Mouse (Mus musculus) C2C12 (cell line): ENCODE data around the gene Ptbp2. TPM values are rescaled to one million over a fixed set of nuclear protein-coding genes. Genes with fewer than 3 reads are reported as not detected.

ENCODE experiments used
- H3K27me3 ChIP-seq: one replicate; pipeline ENCODE4 v1.6.1; 2011; ENCODE audit not compliant: control insufficient read depth, insufficient read depth, insufficient read length
- H3K36me3 ChIP-seq: one replicate; pipeline ENCODE4 v1.6.1; 2011; ENCODE audit not compliant: control insufficient read depth, insufficient read depth
- H3K4me3 ChIP-seq: one replicate; pipeline ENCODE4 v1.5.1; 2011; ENCODE audit warnings: mild to moderate bottlenecking, control low read depth; ENCODE audit not compliant: poor library complexity, insufficient read depth, severe bottlenecking
- H3K79me2 ChIP-seq: one replicate; pipeline ENCODE4 v1.6.1; 2011; ENCODE audit not compliant: control insufficient read depth, insufficient read depth
- H3K79me3 ChIP-seq: one replicate; pipeline ENCODE4 v1.6.1; 2011; ENCODE audit warnings: low read depth, control low read depth
- H3ac ChIP-seq: one replicate; pipeline ENCODE3; 2011; ENCODE audit warnings: low read depth; ENCODE audit not compliant: control insufficient read depth, insufficient read length
- CEBPB ChIP-seq: IDR thresholded peaks from one replicate; pipeline ENCODE4 v1.6.1; 2011; ENCODE audit warnings: low read depth, mild to moderate bottlenecking, control low read depth, moderate library complexity
- CTCF ChIP-seq: IDR thresholded peaks from one replicate; pipeline ENCODE4 v1.5.1; 2011; ENCODE audit not compliant: control insufficient read depth, insufficient read depth, insufficient read length
- FOSL1 ChIP-seq: IDR thresholded peaks from one replicate; pipeline ENCODE4 v1.8.0; 2011; ENCODE audit warnings: mild to moderate bottlenecking, low read length; ENCODE audit not compliant: poor library complexity, insufficient read depth, severe bottlenecking
- MAX ChIP-seq: IDR thresholded peaks from one replicate; pipeline ENCODE4 v1.6.1; 2011; ENCODE audit warnings: mild to moderate bottlenecking, control low read depth
- MYOD1 ChIP-seq: IDR thresholded peaks from one replicate; pipeline ENCODE4 v1.6.1; 2011; ENCODE audit warnings: low read depth; ENCODE audit not compliant: control insufficient read depth, insufficient read length
- MYOG ChIP-seq: IDR thresholded peaks from one replicate; pipeline ENCODE4 v1.6.1; 2011; ENCODE audit not compliant: control insufficient read depth, insufficient read length; ENCODE audit errors: extremely low read depth
- USF1 ChIP-seq: IDR thresholded peaks from one replicate; pipeline ENCODE4 v1.6.1; 2011; ENCODE audit warnings: low read depth, mild to moderate bottlenecking, control low read depth, moderate library complexity
- microRNA-seq: library from miRNA; unstranded; fragments of <30 nt; microRNA quantifications from one replicate; pipeline ENCODE4, GENCODE M21; 2019; ENCODE audit warnings: borderline microRNAs expressed
- polyA plus RNA-seq: library from polyadenylated mRNA; unstranded; fragments of >200 nt; fragmentation: generic; extraction: Trizol; gene quantifications from one replicate; pipeline ENCODE4 v1.2.1, GENCODE M21; 2012; ENCODE audit warnings: missing spikeins

Ptbp2 gene
- polyA plus RNA-seq, 1 experiment, result 11.8 TPM

- Histone ChIP-seq H3K27me3 (no peaks in the 10 kb centered on the region), H3ac (no peak overlapping the region), H3K36me3 (no peaks in the 10 kb centered on the region), H3K4me3 (no peak overlapping the region), H3K79me2 (no peaks in the 10 kb centered on the region), H3K79me3 (no peaks in the 10 kb centered on the region)
- TF ChIP-seq CEBPB (no peak), CTCF (no peak), FOSL1 (no peak), MAX (no peak), USF1 (no peak), MYOG (no peak), MYOD1 (no peak)
Observed at GRCm38 (mm10) chr3:119701467-119701866, 82.8 kb downstream of the Ptbp2 start.

DNA sequence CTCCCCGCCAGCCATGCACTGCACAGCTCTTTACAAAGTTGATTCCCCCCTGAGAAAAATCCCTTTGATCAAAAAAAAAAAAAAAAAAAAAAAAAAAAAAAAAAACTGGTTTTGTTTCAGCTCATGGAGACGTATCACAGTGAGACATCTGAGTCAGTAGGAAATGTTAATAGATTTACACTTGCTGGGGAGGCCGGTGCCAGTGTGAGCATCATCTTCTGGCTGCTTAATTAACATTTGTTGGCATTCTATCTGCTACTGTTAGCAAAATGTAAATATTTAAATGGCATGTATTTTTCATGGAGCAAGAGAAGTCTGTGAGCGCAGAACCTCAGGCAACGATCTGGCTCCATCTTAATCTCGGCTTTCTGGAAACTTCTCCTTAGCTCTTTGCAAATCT lies 99.5 kb downstream of the Ptbp2 start:
- H3K36me3 ChIP-seq, result no peaks in the 10 kb centered on the region
- H3K27me3 ChIP-seq, result no peaks in the 10 kb centered on the region
- H3ac ChIP-seq, result no peak overlapping the region
- no peaks in the 10 kb centered on the region for H3K79me2 ChIP-seq
- H3K79me3 ChIP-seq, result no peaks in the 10 kb centered on the region
- no peak overlapping the region for H3K4me3 ChIP-seq
- TF ChIP-seq MAX (no peak), USF1 (no peak)

Small RNAs within 50 kb of the gene (microRNA-seq; reads per million reads assigned to microRNA genes)
- not detected for gene Gm24744
